Mouse (Mus musculus): ENCODE data around the gene Dguok.
A peak's percentile ranks its signal among the peaks of the same experiment; 100 is the strongest.

The Dguok gene

DNA sequence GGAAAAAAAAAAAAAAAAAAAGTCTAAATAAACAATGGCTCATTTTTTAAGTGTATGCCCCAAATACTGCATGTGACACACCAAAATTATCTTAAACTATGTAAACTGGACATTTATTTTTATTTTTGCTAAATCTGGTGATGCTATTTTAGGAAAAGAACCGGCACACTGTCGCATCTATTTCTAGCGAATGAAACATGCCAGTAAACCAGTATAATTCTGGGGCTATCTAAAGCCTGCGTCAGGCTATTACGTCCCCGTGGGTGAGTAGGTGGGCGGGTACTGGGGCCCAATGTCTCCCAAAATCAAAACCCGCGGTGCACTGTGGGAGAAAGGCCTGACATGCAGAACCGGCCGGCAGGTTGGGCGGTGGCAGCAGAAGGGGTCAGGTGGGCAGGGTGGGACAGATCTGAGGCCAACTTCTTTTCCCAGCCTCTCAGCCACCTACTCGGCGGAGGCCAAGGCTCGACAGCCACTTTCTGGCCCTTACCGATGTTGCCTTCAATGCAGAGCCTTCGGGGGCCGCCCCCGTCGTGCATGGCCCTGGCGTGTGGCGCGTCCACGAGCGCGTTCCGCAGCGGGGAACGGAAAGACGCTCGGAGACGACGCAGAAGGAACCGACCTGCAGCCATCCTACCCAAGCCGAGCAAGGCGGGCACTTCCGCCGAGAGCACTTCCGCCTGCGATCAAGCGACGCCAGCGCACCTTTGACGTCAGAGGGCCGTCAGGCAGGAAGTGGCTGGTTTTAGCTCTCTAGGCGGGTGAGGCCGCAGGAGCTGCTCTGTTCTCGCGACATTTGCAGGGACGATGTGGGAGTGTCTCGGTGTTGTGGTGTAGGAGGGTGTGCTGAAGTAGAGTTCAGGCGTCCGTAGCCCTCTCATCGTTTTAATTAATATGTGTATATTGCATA, at the start of gene Dguok:
Gene Dguok, minus strand, starts transcription at position 712 of the 910 bp plus-strand sequence.
- DNase-seq, result peak; percentile 88 to 96

DNA sequence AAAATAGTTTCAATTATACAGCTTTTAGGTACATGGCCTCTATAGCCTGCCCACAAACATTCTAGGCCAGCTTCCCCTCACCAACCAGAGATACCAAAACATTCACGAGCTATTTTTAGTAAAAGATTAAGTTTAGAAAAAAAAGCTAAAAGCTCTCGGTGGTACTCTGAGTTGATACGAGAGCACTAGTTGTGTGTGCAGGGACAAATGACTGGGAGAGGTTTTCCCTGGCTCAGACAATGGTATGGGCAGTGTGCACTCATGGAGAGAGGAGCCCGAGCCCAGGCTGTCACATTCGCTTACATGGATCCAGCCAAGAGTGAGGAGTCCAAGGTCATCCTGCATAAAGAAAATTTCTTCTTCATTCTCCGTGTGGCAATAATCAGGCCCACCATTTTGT, 49.2 kb upstream of the Dguok start:
- DNase-seq, result no peak

DNA sequence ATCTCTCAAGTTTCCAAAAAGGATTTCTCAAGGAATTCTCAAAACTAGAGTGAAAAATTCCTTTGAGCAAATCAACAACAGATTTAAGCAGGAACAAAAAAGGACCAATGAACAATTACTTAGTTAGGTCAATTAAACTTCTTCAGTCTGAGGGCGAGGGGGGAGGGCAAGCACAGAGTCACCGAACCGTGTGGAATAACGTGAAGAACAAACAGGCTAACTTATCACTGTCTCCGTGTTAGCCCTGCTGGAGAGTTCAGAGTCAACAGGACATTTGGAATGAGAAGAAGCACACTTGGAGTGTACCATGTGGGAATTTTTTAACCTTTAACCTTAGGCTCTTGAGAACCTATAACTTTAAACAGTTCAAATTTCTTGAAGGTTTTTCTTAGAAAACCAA, 41.6 kb upstream of the Dguok start:
- DNase-seq, result no peak

DNA sequence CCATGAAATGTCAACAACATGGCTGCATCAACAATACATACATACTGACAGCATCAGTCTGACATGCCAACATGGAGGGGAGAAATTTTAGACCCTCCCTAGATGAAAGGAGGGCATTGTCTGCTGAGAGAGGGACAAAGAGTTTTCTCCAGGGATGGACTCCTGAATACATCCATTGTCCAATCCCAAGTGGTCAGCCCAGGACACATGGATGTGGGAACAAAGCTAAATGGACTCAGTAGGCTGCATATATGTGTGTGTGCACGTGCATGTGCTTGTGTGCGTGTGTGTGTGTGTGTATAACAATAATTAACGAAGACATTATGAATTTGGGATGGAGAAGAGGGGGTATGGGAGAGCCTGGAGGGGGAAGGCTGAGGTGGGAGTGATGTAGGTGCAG, 39.0 kb upstream of the Dguok start:
- no peak for DNase-seq

DNA sequence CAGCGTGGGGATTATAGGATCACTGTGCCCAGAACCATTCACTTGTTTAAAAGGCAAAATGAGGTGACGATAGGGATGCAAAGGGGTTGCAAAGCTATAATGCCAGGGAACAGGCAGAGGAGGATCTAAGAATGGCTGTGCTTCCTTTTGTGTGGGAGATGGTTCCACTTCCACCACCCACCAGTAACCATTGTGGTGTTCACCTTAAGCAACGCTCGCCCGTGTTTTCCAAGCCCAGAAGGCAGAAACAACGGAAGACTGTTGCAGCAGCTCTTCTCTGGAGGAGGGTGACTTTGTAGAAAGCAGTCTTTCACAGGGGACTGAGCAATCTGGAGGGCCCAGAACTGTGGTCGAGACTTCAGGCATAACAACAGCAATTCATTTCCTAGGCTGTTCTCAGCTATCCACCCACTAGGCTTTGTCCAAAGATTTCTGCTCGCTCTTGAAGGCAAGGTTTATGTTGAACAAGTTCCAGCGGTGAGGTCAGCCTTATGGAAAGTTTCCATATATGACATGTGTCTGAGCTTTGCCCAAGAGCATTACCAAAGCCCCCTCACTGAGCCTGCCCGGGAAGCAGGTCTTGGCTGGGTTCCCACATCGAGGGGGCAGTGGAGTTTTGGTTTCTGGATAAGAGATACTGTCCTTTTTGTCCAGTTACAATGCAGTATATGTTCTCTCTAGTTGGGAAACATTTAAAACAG, 35.1 kb upstream of the Dguok start:
- no peak for DNase-seq

DNA sequence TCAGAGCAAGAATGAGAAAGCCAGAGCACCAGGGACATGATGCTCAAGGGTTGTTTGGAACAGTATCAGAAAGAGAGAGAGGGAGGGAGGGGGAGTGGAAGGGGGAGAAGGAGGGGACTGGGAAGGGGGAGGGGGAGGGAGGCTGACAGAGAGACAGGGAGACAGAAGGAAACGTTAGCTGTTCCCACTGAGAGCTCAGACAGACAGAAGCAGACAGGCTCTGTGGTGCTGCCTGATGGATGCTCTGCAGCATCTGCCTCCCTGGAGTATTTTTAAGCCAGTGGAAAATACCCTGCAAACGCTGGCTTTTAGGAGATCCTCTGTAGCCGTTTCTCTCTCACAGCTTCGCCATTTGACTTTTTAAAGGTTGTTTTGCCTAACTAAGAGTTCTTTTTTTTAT, 33.2 kb upstream of the Dguok start:
- DNase-seq, result no peak

DNA sequence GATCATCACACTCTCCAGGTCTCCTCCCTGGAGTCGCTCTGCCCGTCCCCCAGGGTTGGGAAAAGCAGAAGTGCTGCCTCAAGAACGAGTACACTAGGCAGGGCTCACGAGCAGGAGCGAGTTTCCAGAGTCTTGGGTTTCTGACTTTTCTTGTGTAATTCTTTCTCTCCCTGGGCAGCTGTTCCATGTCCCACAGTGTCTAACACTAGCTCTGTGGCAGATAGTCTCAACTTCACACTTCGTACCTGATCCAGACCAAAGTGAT, 30.0 kb upstream of the Dguok start:
- no peak for DNase-seq

DNA sequence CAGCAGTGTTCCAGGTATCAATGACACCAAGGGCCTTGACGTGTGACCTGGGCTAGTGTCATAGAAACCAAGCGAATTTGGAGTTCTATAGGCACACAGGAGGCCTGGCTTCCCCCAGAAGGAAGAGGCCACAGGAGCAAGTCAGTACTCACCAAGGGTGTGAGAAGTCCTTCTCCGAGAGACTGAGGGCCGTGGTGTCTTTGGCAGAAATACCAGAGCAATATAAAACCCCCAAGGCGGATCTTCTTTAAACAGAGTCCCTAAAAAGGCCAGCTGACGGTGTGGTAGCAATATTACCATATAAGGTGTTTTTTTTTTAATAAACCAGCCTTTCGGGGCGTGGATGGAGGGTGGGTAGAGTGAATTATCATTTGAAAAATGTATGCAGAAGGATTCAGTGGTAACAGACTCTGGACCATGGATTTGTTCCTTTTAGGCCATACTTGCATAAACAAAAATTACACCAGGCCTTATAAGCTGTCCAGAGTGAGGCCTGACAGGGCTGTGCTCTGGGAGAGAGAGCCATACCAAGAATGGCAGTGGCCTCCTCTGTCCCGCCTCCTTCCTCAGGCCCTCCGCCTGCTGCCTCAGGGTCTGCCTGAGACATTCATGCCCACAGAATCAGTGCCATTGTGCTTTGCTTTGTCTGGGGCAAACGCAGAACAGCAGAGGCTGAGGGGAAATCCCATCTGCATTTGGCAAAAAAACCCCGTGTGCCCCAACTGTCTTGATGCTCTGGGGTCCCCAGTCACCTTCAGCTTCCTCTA, 29.4 kb upstream of the Dguok start, which contains the start of gene Actg2:
Gene Actg2, minus strand, starts transcription at position 238 of the 767 bp plus-strand sequence.
- no peak for DNase-seq

DNA sequence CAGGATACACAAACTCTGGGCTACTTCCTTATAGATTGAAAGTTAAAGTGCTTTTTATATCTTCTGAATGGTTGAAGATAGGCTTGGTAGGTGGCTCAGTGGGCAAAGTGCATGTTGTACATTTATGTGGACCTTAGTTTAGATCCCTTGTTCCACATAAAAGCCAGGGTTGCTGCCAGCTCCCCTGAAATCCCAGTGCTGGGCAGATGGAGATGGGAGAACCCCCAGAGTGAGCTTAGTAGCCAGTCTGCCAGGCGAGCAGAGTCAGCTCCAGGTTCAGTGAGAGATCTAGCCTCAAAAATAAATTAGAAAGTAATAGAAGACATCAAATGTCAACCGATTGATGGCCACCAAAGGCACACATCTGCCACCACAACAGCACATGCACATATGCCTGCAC, 25.8 kb upstream of the Dguok start:
- DNase-seq, result no peak

DNA sequence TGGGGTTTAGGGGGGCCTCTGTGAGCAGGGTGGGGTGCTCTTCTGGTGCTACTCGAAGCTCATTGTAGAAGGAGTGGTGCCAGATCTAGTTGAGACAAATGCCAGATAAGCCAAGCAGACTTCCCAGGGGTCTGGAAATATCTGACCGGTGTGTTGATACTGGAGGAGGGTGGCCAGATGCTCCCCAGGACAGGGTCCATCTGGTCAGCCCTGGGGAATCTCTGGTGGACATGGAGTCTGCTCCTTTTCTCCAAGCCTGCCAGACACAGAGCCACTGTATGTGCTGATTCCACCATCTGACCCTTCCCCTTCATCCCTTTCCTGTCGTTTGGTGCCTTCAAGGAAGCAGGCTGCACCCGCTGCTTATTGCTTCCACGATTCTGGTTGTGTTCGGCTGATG, 16.4 kb upstream of the Dguok start:
- no peak for DNase-seq

DNA sequence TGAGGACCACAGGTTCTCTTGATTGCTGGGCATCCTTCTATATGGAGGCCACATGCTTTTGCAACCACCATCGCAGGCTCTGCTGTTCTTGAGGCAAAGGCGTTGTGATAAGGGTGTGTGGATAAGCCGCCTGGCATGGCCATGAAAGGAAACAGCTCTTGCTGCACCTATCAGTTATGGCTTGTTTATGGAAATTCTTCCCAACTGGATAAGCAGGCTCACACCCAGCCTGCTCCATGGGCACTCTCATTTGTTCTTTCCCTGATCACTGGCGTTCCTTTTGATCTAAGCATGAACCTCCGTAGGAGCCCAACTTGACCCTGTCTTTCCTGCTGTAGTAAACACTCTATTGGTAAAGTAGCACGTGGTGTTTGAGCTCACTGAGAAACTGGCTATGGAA, 15.0 kb upstream of the Dguok start:
- DNase-seq, result no peak

DNA sequence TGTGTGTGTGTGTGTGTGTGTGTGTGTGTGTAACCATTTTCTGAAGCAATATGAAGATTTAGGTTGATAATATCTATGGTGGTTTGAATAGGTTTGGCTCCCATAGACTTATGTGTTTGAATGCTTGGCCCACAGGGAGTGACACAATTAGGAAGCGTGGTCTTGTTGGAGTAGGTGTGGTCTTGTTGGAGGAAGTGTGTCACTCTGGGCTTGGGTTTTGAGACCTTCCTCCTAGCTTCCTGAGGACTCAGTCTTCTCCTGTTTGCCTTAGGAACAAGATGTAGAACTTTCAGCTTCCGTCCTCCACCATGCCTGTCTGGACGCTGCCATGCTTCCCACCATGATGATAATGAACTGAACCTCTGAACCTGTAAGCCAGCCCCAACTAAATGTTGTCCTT, 11.9 kb upstream of the Dguok start:
- no peak for DNase-seq

DNA sequence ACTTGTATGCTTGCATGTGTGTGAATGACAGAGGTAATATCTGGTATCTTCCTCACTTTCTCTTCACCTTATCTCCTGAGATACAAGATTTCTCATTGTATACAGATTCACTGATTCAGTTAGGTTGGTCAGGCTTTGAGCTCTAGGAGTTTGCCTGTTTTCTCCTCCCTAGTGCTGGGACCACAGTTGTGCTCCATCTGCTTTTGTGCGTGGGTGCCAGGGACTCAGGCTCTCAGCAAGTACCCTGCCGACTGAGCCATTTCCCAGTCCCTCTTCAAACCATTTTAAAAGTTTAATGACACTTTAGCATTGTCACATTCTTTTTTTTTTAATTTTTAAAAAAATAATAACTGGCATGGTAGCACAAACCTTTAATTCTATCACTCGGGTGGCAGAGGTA, 8.4 kb upstream of the Dguok start:
- no peak for DNase-seq

DNA sequence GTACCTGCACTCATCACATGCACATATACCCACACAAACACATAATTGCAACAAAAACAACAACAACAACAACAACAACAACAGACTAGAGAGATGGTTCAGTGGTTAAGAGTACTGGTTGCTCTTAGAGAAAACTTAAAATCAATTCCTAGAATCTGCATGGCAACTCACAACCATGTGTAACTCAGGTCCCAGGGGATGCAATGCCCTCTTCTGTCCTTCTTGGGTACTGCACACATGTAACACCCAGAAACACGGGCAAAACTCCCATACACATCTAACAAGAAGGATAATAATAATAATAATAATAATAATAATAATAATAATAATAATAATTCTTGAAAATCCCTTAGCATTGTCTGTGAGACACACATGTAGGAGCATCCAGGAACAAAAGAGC, 5.7 kb upstream of the Dguok start:
- peak; percentile 30 to 74 for DNase-seq

DNA sequence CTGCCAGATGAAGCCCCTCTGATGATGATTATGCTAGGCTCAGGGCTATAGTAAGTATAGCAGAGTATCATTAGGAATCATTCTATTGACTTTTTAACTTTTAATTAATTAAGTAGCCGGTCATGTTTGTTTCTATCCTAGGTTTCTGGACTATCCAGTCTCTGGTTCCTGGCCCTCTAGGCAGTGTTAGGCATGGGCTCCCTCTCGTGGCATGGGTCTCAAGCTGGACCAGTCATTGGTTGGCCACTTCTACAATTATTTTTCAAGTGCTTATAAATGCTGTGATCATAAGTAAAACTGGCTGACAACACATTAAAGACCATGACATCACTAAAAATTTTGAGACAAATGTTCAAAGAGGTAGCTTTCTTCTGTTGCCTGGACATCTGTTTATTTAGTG, 3.4 kb upstream of the Dguok start:
- DNase-seq, result no peak

DNA sequence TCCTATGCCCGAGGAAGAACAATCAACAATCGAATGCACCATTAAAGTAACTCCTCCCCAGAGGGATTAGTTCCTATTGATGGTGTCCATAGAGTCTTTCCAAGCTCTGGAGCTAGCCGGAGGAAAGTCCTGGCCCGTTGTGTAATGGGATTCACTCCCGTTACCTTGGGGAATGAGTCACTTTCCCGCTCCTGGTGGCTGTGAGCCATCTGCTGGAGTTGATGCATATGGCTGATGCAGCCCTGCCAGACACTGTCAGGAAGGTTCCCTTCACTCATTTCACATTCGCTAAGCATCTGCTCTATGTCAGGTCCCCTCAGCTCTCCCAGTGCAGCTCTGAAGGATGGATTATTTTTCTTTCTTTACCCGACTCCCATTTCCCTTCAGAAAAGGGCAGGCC, 2.7 kb upstream of the Dguok start:
- DNase-seq, result no peak

DNA sequence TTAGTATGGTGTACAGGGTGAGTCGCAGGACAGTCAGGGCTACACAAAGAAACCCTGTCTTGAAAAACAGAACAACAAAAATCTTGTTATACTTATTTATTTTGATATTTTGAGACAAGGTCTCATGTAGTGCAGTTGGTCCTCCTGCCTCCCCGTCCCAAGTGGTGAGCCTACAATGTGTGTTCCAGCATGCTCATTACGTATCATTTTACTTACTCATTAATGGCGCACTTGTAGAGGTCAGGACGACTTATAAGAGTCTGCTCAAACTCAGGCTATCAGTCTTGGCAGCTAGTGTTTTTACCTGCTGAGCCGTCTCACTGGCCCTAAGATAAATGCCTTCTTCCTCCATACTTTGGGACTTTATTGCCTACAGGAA, 388 bp upstream of the Dguok start:
- no peak for DNase-seq

DNA sequence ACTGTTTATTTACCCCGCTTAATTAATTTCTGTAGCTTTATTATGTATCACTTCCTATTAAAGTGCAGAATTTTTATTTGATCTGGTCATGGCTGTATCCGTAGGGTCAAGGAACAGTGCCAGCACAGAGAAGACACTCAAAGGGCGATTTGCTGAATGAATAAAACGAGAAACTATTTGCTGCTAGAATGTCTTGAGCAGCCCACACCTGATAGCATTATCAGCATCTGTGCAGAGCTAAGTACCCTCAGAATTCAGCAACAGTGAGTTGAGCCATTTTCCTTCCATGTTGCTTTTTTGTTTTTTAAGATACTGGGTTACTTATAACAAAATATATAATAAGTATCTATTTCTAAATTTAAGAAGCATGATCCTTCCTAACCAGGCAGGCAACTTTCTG, 1.2 kb downstream of the Dguok start:
- DNase-seq, result no peak

DNA sequence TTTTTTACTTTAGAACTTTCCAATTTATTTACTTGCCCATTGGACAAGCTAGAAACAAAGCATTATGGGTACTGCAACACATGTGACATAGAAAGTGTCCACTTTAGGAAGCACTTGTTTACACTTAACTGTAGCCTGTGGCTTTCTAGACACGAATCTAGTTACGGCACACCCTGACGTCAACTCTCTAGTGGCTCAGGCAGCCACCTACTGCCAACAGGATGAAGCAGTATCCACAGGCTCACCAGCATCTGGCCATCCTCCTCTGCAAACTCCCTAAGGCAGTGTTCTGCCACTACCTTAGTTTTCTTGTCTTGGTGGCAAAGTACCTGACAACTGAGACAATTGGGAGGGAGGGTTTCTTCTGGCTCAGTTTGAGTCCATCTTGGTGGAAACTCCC, 3.4 kb downstream of the Dguok start:
- DNase-seq, result no peak

DNA sequence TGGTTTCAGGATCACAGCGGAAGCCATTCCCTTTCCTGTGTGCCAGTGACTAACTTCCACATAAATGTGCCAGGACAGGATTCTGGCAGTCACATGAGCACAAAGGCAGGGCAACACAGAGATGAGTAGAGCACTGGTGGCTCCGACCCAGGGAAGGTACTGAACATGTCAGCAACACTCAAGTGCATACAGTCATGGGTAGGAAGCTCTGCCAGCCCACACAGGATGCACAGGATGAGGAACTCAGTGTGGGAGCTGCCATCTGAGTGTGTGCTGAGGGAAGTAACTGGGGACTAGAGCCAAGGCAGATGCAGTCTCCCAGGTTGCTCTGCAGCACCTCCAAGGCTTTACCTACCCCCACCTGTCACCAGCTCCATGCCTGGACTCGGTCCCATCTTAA, 4.1 kb downstream of the Dguok start:
- DNase-seq, result no peak

DNA sequence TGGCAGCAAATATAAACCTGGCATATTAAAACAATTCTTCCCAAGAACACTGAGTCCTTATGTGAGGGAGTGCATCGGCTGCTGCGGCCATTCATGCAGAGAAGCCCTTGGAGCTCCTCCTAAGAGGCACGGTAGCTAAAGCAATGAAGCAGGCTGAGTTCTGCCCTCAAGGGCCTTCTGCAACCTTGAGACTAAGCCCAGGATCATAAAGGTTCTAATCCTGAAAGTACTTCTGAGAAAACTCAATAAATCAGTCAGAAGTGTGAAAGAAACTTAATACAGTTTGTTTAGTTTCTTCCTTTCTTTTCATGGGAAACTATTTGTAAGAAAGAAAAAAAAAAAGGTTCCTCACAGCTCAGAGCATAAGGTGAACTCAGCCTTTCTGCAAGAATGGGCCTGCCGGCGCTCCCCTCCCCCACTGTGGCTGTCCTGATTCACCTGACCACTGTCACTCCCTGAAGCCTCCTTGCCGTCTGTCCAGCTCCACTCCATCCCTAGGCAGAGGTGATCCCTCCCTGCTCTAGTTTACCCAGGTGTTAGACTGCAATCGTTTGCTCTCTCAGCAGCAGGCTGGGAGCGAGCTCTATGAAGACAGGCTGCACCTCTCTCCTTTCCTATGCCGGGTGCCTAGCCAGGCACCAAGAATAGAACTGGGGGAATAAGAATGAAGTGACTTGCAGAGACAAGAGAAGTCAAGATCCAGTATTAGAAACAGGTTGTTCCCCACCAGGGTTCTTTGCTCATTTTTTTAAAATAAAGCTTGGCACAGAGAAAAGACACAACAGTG, 5.1 kb downstream of the Dguok start:
- DNase-seq, result no peak

DNA sequence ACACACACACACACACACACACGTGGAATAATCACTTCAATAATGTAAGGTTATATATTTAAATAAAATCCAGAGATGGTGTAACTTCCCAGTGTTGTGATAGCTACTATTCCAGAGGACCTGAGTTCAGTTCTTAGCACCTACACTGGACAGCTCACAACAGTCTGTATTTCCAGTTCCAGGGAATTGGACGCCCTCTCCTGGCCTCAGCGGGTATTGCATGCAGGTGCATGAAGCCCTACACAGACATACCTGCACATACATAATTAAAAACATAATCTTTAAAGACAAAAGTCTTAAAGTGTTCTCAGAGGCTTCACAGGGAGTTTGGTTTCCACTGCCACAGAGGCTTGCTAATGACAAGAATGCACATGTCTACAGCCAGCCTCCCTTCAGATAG, 6.3 kb downstream of the Dguok start:
- no peak for DNase-seq

DNA sequence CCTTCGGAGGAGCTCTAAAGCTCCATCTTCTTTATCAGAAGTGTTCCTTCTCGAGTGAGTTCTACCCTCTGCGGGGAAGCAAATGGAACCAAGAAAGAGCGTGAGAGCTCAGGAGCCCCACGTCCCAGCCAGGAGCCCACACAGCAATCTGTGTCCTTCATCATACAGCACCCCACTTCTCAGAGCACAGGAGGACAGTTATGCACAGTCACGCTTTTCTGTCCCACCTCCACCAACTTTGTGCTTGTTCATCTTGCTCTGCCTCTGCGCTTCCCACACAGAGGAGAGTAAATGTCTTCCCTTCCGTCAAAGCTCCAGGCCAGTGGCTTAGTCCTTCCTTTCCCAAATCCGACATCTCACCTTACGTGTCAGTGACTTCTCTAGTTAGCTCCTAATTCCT, 7.7 kb downstream of the Dguok start:
- DNase-seq, result no peak
